Mouse (Mus musculus): ENCODE measurements around the gene Zzz3.

Gene Zzz3

DNA sequence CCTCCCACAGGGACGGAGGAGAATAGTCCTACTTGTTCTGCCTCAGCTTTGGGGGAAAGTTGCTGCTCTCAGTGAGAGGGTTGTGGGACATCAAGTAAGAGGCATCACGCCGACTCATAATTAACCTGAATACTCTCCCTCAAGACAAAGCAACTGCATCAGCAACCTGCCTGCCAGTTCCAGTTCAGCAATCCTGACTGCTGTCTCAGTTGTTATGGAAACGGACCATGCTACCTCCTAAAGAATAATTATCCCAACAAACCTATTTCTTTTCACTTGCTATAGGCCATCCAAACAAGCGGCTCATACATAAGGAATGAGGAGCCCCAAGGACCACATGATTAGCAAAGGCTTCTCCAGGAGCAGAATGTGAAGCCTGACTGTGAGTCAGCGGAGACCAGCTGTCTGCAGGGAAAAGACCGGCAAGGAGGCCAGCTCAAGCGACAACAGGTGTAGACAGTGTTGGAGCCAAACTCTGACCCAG lies 100.2 kb downstream of the Zzz3 start:
- in situ Hi-C loops (cut with MseI, MboI), result no loop called here

DNA sequence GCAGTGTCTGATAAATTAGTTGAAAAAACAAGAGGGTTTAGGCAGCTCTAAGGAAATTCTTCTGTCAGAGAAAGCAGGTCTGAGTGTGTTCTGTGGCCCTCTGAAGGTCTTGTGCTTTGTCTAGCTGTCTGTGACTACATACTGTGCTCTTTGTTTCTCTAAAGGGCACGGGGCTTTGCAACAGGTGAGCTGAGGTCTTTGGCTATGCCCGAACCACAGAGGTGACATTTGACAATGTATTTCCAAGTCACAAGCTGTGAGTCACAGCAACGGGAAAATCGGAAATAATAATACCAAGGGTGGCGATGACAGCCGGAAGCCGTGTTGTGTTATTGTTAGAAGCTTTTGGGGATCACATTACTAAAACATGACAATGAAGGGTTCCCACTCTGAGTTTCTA lies 101.8 kb downstream of the Zzz3 start:
- in situ Hi-C loops (cut with MseI, MboI), result no loop called here

DNA sequence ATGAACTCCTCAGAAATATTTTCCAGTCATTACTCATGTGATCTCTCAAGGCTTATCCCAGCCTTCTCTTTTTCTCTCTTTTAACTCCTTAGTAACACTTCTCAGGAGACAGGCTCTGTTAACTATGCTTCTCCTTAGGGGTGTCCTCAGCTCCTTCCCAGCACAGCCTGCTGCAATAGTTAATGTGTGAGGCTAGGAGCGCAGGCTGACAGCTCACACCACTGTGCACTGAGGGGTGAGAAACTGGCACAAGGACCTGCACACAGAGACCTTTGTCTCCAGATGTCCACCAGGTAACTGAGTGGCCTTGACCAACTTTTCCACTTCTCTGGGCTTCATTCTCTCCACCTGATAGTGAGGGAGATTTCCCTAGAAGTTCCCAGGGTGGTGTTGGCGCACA lies 102.6 kb downstream of the Zzz3 start:
- in situ Hi-C loops (cut with MseI, MboI), result no loop called here

DNA sequence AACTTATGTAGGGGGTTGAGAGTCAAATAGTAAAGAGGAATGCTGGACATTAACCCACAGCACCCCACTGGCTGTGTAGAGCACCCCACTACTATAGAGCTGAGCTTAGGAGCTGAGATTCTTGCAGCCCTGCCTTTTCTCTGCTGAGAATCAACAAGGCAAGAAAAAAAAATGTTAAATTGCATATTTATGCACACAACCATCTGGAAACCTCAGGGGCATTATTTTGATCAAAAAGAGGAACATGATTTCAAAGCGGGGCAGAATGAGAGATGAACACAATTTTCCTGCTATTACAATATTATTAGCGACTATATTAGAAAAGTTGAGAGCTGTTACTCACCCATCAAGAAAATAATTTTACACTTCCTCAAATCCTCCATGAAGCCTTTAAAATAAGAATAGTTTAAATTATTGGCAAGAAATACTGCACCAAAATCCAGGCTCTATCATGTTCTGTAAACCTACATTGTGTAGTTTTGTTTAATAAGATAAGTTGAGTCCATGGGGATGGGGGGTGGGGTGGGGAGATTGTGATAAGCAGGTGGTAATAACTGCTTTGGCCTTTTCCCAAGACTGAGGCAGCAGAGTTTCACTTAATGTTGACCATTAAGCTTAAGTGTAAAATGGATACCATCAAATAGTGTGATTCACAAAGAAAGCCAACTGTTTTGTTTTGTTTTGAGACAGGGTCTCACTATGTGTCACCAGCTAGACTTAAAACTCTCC lies 103.9 kb downstream of the Zzz3 start:
- in situ Hi-C loops (cut with MseI, MboI), result no loop called here

DNA sequence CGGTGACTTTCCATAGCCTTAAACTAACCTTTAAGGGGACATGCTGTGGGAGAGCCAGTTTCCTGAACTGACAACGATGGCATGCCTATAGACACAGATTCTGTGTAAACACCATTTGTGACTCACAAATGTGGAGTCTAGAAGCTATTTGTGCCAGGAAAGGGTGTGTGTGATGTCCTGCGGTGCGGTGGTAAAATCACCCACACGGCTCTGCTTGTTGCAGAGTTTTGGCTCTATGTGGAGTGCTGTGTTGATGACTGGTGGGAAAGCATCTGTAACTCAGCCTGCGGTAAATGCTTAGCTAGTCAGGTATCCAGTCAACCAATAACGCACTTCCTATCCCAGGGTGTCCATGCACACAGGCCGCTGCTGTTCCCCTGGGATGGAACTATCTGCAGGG lies 112.6 kb downstream of the Zzz3 start:
- in situ Hi-C loops (cut with MseI, MboI), result no loop called here

- in situ Hi-C loops (cut with MseI, MboI), result no loop called here
These were observed 113.2 kb downstream of the Zzz3 start for GRCm38 (mm10) chr3:152508419-152508993.

DNA sequence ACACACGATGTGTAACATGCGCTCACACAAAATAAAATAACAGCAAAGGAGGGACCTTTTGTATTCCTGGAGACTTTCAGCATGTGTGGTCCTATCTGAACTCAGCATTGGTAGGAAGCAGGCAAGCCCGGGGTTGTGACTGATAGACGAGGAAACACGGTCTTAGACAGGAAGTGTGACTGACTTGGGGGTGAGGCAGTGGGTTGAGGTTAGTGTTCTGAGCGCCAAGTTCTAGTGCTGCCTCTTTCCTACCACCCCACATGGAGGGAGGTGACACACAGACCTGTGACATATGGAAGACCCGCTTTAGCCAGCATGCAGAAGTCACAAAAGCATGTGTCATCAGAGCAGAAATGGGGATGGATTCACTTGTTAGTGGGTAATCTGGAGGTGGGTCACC lies 114.0 kb downstream of the Zzz3 start:
- in situ Hi-C loops (cut with MseI, MboI), result no loop called here
